Mouse (Mus musculus): ENCODE data around the gene Dlx4.

GRCm38 (mm10) chr11:95100393-95100792 is 45.7 kb downstream of the Dlx4 start:
- no peak for TF ChIP-seq CTCF (IDR thresholded peaks at IDR 0.05; ENCODE audit: low read depth, low read length)
- TF ChIP-seq GATA1 (IDR thresholded peaks at IDR 0.05; ENCODE audit: borderline replicate concordance, low read length), result no peak
- no peak for TF ChIP-seq TAL1 (conservative IDR thresholded peaks at IDR 0.05; ENCODE audit: low read depth, low read length)
- TF ChIP-seq POLR2AphosphoS5 (IDR thresholded peaks at IDR 0.05; ENCODE audit: insufficient replicate concordance, low read depth, low read length), result no peak
- no peak for TF ChIP-seq GATA2 (IDR thresholded peaks at IDR 0.05; ENCODE audit: borderline replicate concordance, low read depth, low read length)

All from G1E (cell line).